Mouse (Mus musculus) forebrain, postnatal 0 days (tissue): Measurements from ENCODE around the gene Frrs1l. TPM values are rescaled to one million over a fixed set of nuclear protein-coding genes. Genes with fewer than 3 reads are reported as not detected.

Experiments
- ATAC-seq: fragments of 200-750 bp; cut with Nextera tagmentation; 2 replicates; pipeline ENCODE4 v1.8.0; 2017; ENCODE audit warnings: mild to moderate bottlenecking, moderate library complexity
- DNase-seq: peaks from one replicate; pipeline ENCODE4 v3.0.0-alpha.2; 2015
- H3K27ac ChIP-seq: fragments of 300-500 bp; sonication (generic); 2 replicates; pipeline ENCODE4 v1.5.1; 2014; ENCODE audit warnings: low read depth, mild to moderate bottlenecking, antibody characterized with exemption, low read length, moderate library complexity, mixed read lengths
- H3K27me3 ChIP-seq: fragments of 300-500 bp; sonication (generic); 2 replicates; pipeline ENCODE4 v1.6.1; 2014; ENCODE audit warnings: mild to moderate bottlenecking, low read length, mixed read lengths; ENCODE audit not compliant: insufficient read depth
- H3K36me3 ChIP-seq: fragments of 300-500 bp; sonication (generic); 2 replicates; pipeline ENCODE4 v1.6.1; 2014; ENCODE audit warnings: mild to moderate bottlenecking, moderate library complexity; ENCODE audit not compliant: insufficient read depth
- H3K4me1 ChIP-seq: fragments of 300-500 bp; sonication (generic); 2 replicates; pipeline ENCODE4 v1.6.1; 2014; ENCODE audit warnings: antibody characterized with exemption; ENCODE audit not compliant: insufficient read depth
- H3K4me2 ChIP-seq: fragments of 300-500 bp; sonication (generic); 2 replicates; pipeline ENCODE4 v1.6.1; 2014; ENCODE audit warnings: low read depth, mild to moderate bottlenecking, moderate library complexity
- H3K4me3 ChIP-seq: fragments of 300-500 bp; sonication (generic); 2 replicates; pipeline ENCODE4 v1.5.1; 2014; ENCODE audit warnings: low read depth, low read length, mixed read lengths
- H3K9ac ChIP-seq: fragments of 300-500 bp; sonication (generic); 2 replicates; pipeline ENCODE4 v1.6.1; 2014; ENCODE audit warnings: mild to moderate bottlenecking
- H3K9me3 ChIP-seq: fragments of 300-500 bp; sonication (generic); 2 replicates; pipeline ENCODE4 v1.6.1; 2016; ENCODE audit warnings: low read length
- CTCF ChIP-seq: sonication (generic); IDR thresholded peaks from 2 replicates; pipeline ENCODE4 v1.5.1; 2016; ENCODE audit warnings: antibody characterized with exemption, control low read depth, low read depth
- WGBS: fragments of 180-500 bp; shearing (Covaris S2); extraction: QIAGEN DNeasy Blood & Tissue Kit; methylation state at CpG from one replicate; pipeline ENCODE4 v1.1.7; 2014; 5-methylcytosine and 5-hydroxymethylcytosine counted together
- polyA plus RNA-seq: library from polyadenylated mRNA; unstranded; fragments of >200 nt; fragmentation: Nextera tagmentation; extraction: Ambion mirVana; gene quantifications from 2 replicates; pipeline ENCODE4 v1.2.1, GENCODE M21; 2015
- total RNA-seq: library from RNA; depleted of rRNA; stranded (reverse); fragments of >200 nt; gene quantifications from 2 replicates; pipeline ENCODE4 v1.2.3, GENCODE M21; 2014; rRNA removed

The Frrs1l gene
- total and polyA plus RNA-seq, 2 experiments from 2014 or later = 25.2 to 43.4 TPM

GRCm38 (mm10) chr4:56914761-56915160 lies 75.4 kb downstream of the Frrs1l start:
- H3K27ac ChIP-seq = no peak overlapping the region
- DNase-seq (no peak), ATAC-seq (no peak)
- H3K9me3 ChIP-seq = no peaks in the 10 kb centered on the region
- peaks cover 50% of the 10 kb centered on the region for H3K36me3 ChIP-seq
- no peak overlapping the region for H3K4me3 ChIP-seq
- H3K9ac ChIP-seq = no peak overlapping the region
- H3K27me3 ChIP-seq = no peaks in the 10 kb centered on the region
- H3K4me1 ChIP-seq = no peaks in the 10 kb centered on the region
- no peak overlapping the region for H3K4me2 ChIP-seq
- TF ChIP-seq CTCF = no peak
- WGBS = 82% methylated on average over 1 of the region's 1 CpGs

- DNase-seq (no peak), ATAC-seq (no peak)
- Histone ChIP-seq H3K4me1 (no peaks in the 10 kb centered on the region), H3K9me3 (no peaks in the 10 kb centered on the region), H3K27me3 (no peaks in the 10 kb centered on the region), H3K9ac (no peak overlapping the region), H3K4me3 (no peak overlapping the region), H3K4me2 (no peak overlapping the region), H3K36me3 (peaks cover 54% of the 10 kb centered on the region), H3K27ac (no peak overlapping the region)
- 93% methylated on average over 6 of the region's 6 CpGs for WGBS
- no peak for TF ChIP-seq CTCF
Measured at GRCm38 (mm10) chr4:56914338-56914737, 75.9 kb downstream of the Frrs1l start.

GRCm38 (mm10) chr4:56912382-56913001 lies 77.7 kb downstream of the Frrs1l start:
- Histone ChIP-seq H3K4me1 (no peaks in the 10 kb centered on the region), H3K4me2 (no peak overlapping the region), H3K27ac (no peak overlapping the region), H3K27me3 (no peaks in the 10 kb centered on the region), H3K36me3 (peaks cover 57% of the 10 kb centered on the region), H3K4me3 (no peak overlapping the region), H3K9ac (no peak overlapping the region), H3K9me3 (no peaks in the 10 kb centered on the region)
- TF ChIP-seq CTCF = no peak
- ATAC-seq = no peak
- no peak for DNase-seq
- WGBS = 81% methylated on average over 7 of the region's 7 CpGs

- no peak for TF ChIP-seq CTCF
- ATAC-seq (no peak), DNase-seq (no peak)
- Histone ChIP-seq H3K36me3 (peaks cover 51% of the 10 kb centered on the region), H3K4me3 (no peak overlapping the region), H3K27me3 (no peaks in the 10 kb centered on the region), H3K4me1 (no peaks in the 10 kb centered on the region), H3K9me3 (no peaks in the 10 kb centered on the region), H3K4me2 (no peak overlapping the region), H3K9ac (no peak overlapping the region), H3K27ac (no peak overlapping the region)
- WGBS = 84% methylated on average over 3 of the region's 3 CpGs
Measured at GRCm38 (mm10) chr4:56909568-56909967, 80.6 kb downstream of the Frrs1l start.

GRCm38 (mm10) chr4:56907671-56908070 lies 82.5 kb downstream of the Frrs1l start:
- no peak for ATAC-seq
- 91% methylated on average over 5 of the region's 5 CpGs for WGBS
- peaks cover 54% of the 10 kb centered on the region for H3K36me3 ChIP-seq

More at GRCm38 (mm10) chr4:56907671-56908070, 82.5 kb downstream of the Frrs1l start:
- no peak for DNase-seq
- TF ChIP-seq CTCF = no peak
- Histone ChIP-seq H3K27me3 (no peaks in the 10 kb centered on the region), H3K4me1 (no peaks in the 10 kb centered on the region), H3K27ac (no peak overlapping the region), H3K4me2 (no peak overlapping the region), H3K9me3 (no peaks in the 10 kb centered on the region), H3K9ac (no peak overlapping the region), H3K4me3 (no peak overlapping the region)

Other genes with a start within 250 kb of the Frrs1l start
- 0.23 and 0.67 TPM in 2 replicates for gene Actl7b, start 248.9 kb downstream of the Frrs1l start, total RNA-seq
- gene Actl7b, start 248.9 kb downstream of the Frrs1l start, polyA plus RNA-seq = not detected in 2 replicates
- gene Actl7a, start 247.0 kb downstream of the Frrs1l start, total RNA-seq = not detected in 2 replicates
- gene Actl7a, start 247.0 kb downstream of the Frrs1l start, polyA plus RNA-seq = not detected in 2 replicates
- gene Elp1, start 188.1 kb downstream of the Frrs1l start, total RNA-seq = 89.2 and 98.1 TPM in 2 replicates
- gene Elp1, start 188.1 kb downstream of the Frrs1l start, polyA plus RNA-seq = 38.2 and 44.8 TPM in 2 replicates
- gene Fam206a, start 188.0 kb downstream of the Frrs1l start, total RNA-seq = 10.0 and 12.3 TPM in 2 replicates
- gene Fam206a, start 188.0 kb downstream of the Frrs1l start, polyA plus RNA-seq = 8.0 and 11.1 TPM in 2 replicates
- gene Ctnnal1, start 125.2 kb downstream of the Frrs1l start, total RNA-seq = 9.2 and 14.5 TPM in 2 replicates
- 5.3 and 8.5 TPM in 2 replicates for gene Ctnnal1, start 125.2 kb downstream of the Frrs1l start, polyA plus RNA-seq
- 14.0 and 24.7 TPM in 2 replicates for gene Tmem245, start 43.0 kb downstream of the Frrs1l start, total RNA-seq
- gene Tmem245, start 43.0 kb downstream of the Frrs1l start, polyA plus RNA-seq = 4.2 and 9.8 TPM in 2 replicates
- gene Epb41l4b, start 153.0 kb upstream of the Frrs1l start, total RNA-seq = 4.2 and 6.2 TPM in 2 replicates
- gene Epb41l4b, start 153.0 kb upstream of the Frrs1l start, polyA plus RNA-seq = 0.96 and 1.8 TPM in 2 replicates